Mouse (Mus musculus) frontal cortex, postnatal 14 days (tissue): ENCODE results near the gene Slmap.
"Not testable (repeated sequence)": the region's sequence is repeated elsewhere in the genome, so short reads cannot be mapped to it uniquely, and the experiment has no call there.

Experiments
- DNase-seq, 2 experiments: peaks; one replicate each; pipeline ENCODE4 v3.0.0; 2022; ENCODE audit warnings: low spot score in 2 of 2

Slmap gene

DNA sequence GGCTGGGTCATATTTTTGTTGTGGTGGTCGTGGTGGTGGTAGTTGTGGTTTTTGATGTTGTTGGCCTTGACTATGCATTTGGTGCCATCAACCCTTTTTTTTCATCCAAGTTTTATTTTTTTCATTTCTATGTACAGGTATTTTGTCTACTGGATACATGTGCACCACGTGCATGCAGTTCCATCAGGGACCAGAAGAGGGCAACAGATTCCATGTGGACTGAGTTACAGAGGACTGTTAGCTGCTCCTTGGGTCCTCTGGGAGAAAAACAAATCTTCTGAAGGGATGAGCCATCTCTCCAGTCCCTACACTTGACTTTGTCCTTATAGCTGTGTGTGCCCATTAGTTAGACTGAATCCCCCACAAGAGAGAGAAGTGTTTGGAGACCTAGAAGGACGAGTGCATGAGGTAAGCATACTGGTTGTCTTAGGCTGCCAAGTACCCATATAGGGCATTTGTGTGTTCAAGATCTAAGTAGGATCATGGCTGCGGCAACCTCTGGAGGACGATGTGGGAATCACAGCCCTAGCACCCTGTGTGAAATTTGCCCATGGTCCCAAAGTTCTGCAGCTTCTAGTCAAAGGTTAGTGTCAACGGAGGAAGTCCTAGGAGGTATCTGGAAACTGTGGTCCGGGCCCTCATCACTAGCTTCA lies 136.1 kb downstream of the Slmap start:
- DNase-seq: no peak

DNA sequence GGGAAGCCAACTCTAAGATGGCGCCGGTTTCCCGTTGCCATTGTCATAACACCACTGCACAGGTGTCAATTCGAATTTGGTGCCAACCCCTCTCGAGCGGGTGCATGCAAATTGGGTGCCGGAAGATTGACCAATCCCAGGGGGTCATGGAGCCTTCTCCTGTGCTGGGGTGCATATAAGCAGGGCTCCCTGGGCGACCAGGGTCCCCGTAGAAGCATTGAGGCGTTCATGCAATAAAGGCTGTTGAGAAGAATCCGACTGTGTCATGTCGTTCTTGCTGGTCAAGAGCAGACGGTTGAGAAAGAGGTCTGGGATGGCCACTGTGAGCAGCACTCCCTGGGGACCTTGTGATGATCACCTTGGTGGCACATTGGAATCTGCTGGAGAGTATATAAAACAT lies 142.9 kb downstream of the Slmap start:
- DNase-seq: no peak

DNA sequence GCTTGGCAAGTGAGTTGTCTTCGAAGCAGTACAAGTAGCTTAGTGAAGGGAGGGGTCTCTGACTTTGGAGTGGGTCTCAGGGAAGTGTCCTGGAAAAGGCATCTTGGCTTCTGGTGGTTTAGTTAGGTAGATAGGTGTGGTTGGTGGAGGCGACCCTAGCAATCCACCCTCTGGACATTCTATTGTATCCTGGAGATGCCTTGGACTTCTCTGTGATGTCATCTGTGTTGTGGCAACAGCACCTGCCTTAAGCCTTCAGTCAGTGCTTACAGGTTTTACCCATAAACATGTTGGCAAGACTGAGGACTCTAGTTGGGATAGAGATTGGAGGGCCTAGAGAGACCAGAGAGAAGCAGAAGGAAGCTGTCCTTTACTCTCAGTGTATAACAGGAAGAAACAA lies 145.8 kb downstream of the Slmap start:
- not testable (repeated sequence) for DNase-seq

DNA sequence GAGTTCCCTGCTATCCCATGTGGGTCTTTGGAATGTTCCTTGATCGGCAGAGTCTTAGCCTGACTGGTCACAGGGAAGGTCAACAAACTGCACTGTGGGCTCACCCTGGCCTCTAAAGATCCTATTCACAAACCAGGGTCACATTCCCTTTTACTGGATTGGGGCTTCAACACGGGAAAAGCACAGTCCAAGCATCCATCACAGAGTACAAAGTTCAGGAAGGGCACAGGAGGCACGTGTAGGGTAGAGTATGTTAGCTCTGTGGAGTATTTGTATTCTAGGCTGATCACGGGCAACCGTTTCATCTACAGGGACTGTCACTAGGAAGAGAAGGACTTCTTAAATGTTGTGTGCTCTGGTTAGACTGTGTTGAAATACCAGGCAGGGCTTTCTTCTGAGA lies 147.7 kb downstream of the Slmap start:
- not testable (repeated sequence) for DNase-seq

GRCm38 (mm10) chr14:26385659-26386058 lies 149.1 kb downstream of the Slmap start:
- DNase-seq: not testable (repeated sequence)

GRCm38 (mm10) chr14:26379071-26379470 lies 155.7 kb downstream of the Slmap start:
- DNase-seq: no peak

DNA sequence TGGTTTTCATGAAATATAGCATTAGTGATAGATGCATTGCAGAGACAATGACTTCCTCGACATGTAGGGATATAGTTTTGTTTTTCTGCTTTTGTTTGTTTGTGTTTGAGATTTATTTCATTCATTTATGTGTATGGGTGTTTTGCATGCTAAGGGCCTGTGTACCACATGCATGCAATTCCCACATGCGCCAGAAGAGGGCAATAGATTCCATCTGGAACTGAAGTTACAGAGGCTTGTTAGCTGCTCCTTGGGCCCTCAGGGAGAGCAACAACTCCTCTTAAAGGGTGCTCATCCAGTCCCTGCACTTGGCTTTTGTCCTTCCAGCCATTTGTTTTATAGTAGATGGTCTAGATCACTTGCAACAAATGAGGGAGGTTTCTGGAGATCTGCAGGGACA lies 158.1 kb downstream of the Slmap start:
- DNase-seq: peak in 1 of 2 experiments; percentile 68
